Mouse (Mus musculus) liver, embryonic 14.5 days (tissue): Measurements from ENCODE around the gene Nkapd1.

ENCODE experiments used
- CTCF ChIP-seq: IDR thresholded peaks from 2 replicates; pipeline ENCODE4 v1.5.1; 2016; ENCODE audit warnings: antibody characterized with exemption, low read depth, control low read depth
- EP300 ChIP-seq: IDR thresholded peaks from 2 replicates; pipeline ENCODE4 v1.6.1; 2016; ENCODE audit warnings: antibody characterized with exemption, low read depth

DNA sequence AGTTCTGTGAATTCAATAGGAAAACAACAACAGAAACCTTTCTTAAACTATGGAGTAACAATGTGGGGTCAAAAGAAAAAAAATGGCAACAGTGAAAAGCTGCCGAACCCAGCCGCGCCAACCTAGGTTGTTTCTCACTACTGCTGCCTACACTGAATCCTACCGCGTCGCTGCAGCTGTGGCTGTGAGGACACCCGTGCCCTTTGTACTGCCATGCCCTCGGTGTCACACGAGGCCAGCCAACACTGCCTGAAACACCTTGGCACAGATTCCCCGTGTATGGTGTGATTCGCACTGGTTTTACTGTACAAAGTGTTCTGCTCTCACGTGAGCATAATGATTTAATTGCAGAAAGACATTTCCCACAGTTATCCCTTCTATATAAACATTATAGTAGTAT lies 43.2 kb upstream of the Nkapd1 start:
- TF ChIP-seq CTCF (no peak), EP300 (no peak)
